Mouse (Mus musculus): ENCODE results near the gene Arl8a.
"Not testable (repeated sequence)": the region's sequence is repeated elsewhere in the genome, so short reads cannot be mapped to it uniquely, and the experiment has no call there.

Gene Arl8a

DNA sequence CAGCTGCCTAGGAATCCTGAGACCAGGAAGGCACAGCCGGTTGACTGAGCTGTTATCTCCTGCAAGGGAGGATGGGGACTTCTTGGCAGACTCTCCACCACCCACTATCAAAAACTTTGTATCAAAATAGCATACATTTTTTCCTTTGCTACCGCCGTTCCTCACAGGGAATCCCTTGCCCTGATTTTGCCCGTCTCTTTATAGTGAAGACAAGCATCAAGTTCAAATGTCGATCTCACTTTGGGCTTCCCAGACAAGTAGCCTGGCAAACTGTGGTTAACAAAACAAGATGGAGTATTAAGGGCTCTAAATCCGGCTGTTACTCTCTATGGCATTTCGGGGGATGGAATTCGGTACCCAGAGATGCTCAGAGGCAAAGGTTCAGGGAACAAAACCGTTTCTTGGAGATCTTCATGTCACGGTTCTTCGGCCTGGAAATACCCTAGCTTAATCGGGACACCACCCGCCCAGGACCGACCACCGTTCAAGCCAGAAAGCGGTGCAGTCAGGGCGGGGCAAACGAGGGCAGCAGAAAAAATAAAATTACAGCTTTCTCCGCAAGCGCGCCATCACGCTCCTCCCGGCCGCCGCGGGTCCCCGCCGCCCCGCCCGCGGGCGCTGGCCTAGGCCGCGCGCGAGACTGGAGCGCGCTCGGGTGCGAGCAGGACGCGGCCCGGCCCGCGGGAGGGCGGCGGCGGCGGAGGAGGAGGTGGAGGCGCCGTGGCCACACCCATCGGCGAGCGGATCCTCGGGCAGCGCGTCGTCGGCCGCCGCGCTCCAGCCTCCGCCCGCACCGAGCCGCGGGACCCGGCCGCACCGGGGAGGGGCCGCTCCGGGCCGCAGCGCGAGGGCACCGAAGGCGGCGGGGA lies at the start of gene Arl8a:
Gene Arl8a (plus strand): TSS at position 748 of the 869 bp plus-strand sequence.
- peak; percentile 71 for DNase-seq (ENCODE audit: low read depth, low spot score)

DNA sequence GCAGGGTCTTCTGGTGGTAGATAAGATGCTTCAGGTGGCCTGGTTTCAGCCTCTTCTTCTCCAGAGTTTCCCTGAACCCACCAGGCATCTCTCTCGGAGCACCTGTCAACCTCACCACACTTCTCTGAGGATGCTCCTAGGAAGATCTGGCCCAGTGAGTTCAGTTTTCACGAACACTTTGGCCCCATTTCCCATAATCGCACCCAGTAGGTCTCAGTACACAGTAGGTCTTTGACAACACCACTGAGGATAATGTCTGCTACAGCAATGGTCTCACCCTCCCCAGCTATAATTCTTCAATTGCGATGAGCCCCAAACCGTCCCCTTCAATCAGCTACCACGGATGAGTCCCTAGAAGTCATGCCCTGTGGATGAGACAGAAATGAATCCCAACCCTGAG lies 49.2 kb upstream of the Arl8a start:
- DNase-seq (ENCODE audit: low read depth, low spot score) = no peak

DNA sequence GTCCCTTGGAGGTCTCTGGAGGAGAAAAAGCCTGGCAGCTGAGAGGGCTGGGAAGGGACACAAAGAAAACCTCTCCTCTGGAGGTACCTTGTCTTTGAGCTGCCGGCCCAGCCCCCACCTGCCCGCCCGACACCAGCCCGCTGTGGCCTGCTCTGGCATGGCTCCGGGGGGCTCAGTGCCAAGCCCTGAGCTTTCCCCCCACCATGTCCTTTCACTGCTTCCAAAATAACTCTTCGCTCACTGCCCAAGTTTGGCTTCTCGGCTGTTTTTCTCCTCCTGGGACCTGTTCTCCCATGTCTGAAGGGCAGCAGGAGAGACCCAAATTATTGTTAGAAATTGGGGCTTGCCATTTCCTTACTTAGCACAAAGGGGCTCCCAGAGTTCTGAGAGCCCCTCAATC lies 48.2 kb upstream of the Arl8a start:
- DNase-seq (ENCODE audit: low read depth, low spot score) = no peak

DNA sequence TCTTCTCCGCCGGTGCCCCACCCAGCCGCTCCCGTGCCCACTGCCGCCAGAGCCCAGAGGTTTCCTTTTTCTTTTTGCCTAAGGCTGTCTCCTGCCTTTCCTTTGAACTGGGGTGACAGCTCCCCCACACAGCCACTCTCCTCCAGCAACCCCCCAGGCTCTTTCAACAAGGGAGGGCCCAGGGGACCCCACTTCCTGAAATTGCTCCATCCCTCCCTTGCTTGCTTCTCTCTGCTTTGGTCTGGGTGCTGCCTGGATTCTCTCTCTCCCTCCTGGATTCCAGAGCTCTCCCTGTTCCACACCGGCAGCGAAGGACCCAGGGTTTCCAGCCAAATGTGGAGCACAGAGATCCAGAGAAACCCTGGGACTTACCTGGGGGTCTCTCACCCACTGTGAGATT lies 46.2 kb upstream of the Arl8a start:
- DNase-seq (ENCODE audit: low read depth, low spot score) = no peak

DNA sequence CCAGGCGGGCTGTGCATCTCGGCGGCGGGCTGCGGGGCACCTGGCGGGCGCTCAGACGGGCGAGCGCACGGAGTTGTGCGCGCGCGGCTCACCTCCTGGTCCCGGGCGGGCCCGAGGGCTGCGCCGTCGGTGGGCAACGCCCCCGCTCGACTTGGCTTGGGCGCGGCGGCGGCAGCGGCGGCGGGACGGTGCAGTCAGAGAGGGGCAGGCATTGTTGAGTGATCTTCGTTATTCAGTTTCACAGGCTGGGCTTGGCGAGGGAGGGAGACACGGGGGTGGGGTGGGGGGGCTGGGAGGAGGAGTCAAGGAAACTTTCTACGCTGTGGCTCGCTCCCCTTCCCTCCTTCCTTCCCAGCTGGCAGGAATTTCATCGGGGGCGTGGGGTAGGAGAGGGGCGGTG lies 41.5 kb upstream of the Arl8a start, which contains the start of gene Lgr6:
Gene Lgr6 (minus strand): TSS at position 153 of the 400 bp plus-strand sequence.
- no peak for DNase-seq (ENCODE audit: low read depth, low spot score)

DNA sequence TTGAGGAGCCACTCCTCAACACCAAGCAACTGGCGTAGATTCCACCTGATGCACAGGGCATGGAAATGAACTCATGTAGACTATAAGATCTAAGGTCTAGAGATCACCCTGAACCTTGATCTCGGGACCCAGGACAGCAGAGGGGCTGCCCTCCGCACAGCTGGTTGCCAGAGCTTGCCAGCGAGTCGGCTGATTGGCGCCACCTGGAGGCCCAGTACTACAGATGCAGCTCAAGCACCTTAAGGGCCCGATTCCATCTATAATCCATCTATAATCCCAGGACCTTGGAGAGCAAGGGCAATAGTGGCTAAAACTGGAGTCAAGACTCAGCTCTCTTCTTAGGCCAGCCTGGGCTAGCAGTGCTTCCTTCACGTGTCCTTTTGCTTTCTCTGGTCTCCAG lies 40.7 kb upstream of the Arl8a start:
- DNase-seq (ENCODE audit: low read depth, low spot score) = peak; percentile 54

DNA sequence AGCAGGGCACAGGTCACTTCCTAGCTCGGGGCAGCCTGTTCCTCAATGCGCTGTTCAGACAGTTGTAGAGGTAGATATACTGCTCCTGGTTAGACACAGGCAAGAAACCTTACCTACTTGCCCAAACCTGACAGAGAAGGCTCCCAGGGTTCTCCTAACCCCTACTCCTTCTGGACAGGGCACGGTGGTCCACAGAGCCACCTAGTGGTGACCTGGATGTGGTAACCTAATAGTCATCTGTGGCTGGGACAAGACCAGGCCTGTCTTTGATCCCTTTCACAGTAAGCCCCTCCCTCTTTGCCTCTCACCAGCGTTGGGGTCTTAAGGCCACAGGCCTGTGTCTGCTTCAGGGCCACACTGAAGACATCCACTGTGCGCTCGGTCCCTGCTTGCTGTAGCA lies 38.0 kb upstream of the Arl8a start:
- DNase-seq (ENCODE audit: low read depth, low spot score) = peak; percentile 41

DNA sequence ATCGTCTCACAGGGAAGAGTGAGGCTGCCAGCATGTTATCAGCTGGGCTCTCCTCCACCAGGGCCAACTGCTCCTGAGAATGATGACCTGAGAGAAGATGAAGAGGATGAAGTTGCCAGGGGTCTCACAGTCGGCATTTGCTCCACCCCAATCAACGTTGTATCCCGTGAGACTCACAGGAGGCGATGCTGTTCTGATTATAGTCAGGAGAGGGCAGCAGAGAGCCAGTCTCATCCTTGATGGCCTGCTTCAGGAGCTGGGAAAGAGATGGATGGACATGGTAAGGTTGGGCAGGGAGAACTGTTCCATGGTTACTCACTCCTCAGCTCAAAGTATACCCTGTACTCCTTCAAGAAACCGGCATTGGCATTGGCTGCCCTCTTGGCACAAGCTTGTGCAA lies 36.5 kb upstream of the Arl8a start:
- peak; percentile 53 for DNase-seq (ENCODE audit: low read depth, low spot score)

DNA sequence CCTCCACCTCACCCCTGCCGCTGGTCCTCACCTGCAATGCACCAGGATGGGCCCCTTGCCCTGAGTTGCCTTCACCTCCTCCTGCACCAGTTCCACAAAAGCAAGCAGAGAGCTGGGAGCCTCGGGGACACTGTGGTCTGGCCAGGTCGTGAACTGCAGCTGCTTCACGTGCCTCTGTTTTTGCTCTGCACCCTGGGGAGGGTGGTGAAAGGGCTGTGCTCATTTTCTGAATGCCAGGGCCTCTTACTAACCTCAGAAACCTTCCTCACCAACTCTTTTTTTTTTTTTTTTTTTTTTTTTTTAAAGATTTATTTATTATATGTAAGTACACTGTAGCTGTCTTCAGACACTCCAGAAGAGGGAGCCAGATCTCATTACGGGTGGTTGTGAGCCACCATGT lies 35.4 kb upstream of the Arl8a start:
- not testable (repeated sequence) for DNase-seq (ENCODE audit: low read depth, low spot score)

DNA sequence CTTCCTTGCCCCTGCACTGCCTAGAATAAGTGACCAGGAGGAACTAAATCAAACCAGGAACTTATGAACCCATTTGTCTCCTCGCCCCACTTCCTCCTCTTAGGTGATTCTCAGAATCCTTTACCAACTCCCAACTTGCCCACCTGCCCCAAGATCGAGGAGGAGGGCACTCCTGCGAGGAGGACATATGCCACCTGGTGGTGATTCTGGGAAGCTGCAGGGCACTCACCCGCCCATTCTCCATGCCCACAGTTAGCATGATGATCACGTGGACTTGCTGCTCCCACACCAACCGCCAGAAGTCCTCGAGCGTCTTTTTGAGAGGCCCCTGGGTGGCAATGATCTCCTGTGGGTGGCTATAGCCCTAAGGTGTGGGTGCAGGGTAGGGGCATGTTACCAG lies 34.0 kb upstream of the Arl8a start:
- DNase-seq (ENCODE audit: low read depth, low spot score) = peak; percentile 24

DNA sequence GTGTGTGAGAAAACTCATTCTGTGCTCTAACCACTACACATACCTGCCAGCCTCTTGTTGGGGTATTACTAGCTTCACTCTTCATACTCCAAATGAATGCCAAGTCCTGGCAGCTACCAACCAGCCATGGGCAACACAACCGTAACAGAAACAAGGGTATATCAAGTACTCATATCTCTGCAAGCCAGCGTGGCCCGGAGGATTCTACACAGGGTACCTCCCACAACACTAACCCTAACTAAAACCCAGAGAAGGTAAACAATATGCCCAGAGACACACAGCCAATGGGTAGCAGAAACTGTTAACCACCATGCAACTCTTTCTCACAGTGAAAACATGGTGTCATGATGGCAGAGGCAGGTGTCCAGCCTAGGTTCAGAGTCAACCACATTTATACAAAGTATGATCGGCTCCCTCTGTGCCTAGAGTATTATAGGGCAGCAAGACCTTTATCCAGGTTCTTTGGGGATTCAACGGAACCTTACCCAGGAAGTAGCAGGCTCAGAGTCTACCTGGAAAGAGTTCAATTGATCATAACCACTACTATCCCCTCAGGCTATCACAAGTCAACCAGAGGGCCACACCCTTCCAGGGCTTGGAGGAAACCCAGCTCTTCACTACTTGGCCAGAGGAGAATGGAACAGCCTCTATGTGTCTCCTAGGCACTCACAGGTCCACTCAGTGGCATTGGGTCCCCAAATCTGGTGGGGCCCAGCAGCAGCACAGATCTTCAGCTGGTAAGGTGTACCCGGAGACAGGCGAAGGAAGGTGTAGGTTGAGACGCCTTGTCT lies 21.9 kb upstream of the Arl8a start:
- DNase-seq (ENCODE audit: low read depth, low spot score) = no peak

DNA sequence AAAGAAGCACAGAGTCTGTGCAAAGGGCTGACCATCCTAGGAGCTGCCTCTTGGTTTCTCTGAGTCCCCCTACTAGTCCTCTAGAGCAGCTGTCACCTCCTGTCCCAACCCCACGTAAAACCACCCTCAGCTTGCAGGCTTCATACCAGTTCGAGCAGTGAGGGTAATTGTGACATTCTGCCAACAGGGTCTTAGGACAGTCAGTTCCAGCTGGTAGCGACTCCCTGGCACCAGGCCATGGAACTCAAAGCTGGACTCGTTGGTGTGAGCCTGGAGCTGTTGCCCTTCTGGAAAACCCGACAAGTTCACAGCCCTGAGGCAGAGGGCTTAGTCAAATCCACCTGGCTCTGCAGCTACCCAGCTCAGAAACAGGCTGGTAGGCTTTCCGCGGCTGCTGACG lies 20.6 kb upstream of the Arl8a start:
- peak; percentile 24 for DNase-seq (ENCODE audit: low read depth, low spot score)

DNA sequence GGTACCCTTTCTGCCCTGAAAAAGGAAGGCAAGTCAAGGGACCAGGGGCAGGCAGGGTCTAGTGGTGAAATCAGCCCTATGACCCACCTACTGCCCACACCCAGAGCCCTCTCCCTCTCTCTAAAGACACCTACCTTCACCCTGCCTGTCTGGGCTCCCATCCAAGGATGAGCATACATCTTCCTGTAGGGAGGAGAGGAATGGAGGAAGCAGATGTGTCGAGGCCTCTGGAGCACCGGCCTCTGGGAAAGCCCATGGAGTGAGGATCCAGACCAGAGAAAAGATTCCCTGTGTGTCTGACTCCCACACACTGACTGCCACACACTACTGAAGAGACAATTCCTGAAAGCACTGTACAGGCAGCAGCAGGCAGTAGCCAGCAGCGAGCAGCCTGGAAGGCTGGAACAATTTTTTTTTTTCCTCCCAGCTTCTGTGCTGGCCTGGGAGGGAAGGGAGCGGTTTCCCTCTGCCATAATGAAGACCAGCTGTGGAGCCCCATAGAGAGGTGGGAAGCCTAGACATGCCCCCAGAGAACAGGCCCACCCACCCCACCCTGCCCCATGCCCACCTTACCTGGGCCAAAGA lies 20.1 kb upstream of the Arl8a start:
- no peak for DNase-seq (ENCODE audit: low read depth, low spot score)

DNA sequence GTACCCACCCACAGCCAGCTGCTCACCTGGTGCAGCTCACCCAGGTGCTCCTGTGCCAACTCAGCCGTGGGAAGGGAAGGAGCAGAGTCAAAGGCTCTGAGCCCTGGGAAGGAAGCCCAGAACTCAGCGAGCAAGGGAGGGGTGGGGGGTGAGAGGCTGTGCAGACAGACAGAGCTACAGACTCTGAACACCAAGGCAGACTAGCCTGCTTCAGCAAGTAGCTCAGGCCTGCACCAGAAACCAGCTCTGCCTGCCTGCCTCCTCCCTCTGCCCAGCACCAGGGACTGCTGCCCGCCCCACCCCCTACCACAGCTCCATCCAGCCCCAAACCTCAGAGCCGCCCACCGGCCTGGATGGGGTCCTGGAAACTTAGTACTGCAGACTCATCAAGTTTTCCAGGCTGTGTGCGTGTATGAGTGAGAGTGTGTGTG lies 18.6 kb upstream of the Arl8a start:
- DNase-seq (ENCODE audit: low read depth, low spot score) = no peak

DNA sequence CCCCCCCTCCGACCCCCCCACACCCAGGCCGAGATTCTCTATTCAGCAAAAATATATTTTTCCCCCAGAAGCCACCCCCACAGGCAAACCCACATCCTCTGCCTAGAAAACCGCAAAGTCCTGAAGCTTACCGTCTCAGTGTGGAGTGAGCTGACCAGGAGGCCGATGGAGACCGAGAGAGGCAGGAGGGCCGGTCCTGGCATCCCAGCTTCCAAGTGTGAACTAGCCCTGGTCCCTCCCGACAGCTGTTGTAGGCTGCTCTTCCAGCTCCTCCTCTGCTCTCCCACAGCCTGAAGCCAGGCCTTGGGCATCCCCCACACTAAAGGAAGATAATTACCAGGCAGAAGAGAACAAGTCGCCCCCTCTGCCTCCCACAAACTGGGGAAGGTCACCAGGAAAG lies 17.6 kb upstream of the Arl8a start:
- DNase-seq (ENCODE audit: low read depth, low spot score) = no peak

DNA sequence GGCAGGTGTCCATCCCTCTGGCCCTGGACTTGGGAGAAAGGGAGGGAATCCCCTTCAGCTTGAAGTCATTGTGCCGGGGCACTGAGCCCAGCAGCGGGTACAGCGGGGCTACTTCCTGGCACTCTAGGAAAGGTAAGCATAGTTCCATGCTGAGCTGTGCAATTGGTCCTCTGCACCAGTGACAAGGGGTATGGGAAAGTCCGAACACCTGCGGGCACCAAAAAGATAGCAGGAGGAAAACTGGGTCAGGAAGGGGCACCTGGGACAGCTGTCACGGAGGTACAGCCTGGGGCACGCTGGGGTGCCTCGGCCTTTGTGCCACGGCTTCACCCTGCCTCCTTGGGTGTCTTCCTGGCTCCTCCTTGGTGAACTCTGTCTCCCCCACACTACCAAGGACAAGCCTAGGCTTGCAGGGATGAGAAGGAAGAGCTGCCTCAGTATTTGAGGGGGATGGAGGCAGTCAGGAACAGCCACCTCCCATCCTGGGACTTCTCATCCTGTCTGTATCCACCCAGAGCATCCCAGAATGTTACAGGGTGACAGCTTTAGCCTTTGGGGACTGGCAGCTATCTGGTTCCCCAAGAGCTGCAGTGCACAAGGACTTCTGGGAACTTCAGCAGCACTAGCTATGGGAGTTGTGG lies 17.0 kb upstream of the Arl8a start:
- DNase-seq (ENCODE audit: low read depth, low spot score) = no peak

DNA sequence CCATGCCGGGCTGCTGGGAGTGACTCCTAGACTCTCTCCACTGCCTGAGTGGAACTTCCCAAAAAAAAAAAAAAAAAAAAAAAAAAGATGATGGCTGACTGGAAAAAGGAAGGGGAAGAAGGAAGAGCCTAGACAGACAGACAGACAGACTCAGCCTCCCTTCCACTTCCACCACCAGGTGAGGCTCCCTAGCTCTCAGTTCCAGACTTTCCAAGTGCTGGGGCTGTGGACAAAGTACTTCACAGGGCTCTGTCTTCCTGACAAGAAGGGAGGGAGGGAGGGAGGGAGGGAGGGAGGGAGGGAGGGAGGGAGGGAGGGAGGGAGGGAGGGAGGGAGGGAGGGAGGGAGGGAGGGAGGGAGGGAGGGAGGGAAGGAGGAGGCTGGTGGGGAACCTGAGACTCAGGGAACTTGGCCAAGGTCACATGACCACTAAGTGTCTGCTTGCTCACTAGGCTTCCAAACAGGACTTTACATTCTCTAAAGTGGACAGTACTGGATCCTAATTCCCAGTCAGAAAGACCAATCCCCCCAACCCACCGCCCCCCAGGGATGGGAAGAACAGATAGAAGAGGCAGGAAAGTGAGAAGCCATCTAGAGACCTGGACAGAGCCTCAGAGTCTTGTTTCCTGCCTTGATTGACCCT lies 16.1 kb upstream of the Arl8a start:
- DNase-seq (ENCODE audit: low read depth, low spot score) = no peak

DNA sequence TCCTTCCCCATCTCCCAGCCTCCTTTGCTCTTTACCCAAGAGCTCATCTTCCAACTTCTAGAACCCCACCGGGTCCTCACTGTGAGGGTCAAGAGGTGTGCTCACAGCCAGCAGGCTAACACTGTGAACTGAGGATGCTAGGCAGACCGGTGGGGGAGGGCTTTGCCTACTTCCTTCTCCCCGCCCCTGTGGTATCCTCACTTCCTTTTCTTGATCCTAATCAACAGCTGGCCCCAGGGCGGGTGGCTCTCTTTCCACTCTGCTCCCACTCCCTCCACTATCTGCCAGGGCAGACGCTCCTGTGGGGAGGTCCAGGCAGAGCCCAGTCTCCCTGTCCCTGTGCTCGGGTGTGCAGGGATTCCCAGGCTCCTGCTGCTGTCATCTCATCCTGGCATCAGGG lies 15.6 kb upstream of the Arl8a start:
- no peak for DNase-seq (ENCODE audit: low read depth, low spot score)

DNA sequence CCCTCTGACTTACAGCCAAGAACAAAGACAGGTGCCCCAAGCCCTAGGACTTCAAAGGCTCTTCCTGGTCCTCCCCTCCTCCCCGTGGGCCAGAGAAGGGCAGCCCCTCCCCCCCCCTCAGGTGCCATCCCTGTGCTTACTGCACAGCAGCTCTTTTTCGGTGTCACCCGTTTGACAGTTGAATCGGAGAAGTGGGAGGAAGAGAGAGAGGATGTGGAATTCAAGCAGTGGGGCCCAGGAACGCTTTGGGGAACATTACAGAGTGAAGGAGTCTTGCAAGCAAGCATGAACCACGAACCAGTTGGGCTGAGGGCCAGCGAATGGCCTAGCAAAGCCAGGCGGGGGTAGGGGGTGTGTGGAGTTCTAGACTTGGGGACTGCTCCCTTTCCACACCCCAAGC lies 15.1 kb upstream of the Arl8a start:
- DNase-seq (ENCODE audit: low read depth, low spot score) = no peak

DNA sequence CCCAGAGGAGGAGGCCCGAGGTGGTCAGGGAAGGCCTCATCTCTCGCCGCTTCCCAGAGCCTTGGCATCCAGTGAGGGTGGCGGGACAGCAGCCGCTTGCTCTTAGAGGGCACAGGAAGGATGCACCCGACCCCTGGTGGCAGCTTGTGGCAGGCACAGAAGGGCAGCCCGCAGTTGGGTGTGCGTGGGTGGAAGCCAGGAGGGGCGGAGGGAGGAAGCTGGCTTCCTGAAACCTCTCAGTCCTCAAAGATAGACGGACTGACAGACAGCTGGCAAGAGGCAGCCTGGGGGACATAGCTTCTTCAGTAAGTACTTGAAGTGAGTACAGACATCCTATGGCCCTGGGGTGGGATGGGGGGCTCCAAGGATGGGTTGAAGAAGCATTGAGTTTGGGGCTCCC lies 14.2 kb upstream of the Arl8a start, which contains the start of gene Ptpn7:
Gene Ptpn7 (plus strand): TSS at position 228 of the 400 bp plus-strand sequence.
- peak; percentile 42 for DNase-seq (ENCODE audit: low read depth, low spot score)

DNA sequence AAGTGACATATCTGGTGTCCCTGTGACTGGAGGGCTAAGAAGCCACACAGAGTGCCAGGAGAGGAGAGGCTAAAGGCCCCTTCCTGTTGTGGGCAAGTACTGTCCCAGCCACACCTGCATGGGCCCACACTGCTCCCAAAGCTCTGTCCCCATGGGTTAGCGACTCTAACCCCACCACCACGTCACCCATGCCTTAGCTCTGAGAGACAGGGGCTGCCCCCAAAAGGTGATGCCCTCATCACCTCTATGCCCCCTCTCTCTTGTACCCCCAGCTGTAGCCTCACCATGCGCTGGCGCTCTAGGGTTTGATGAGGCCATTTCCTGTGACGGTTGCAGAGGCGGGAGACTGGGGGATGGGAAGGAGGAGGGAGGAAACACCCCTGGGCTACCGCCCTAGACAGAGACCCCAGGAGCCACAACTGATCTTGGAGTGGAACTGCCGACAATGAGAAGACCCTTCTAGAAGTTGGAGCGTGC lies 13.7 kb upstream of the Arl8a start:
- no peak for DNase-seq (ENCODE audit: low read depth, low spot score)
